Mouse (Mus musculus) limb, embryonic 12.5 days (tissue): ENCODE results near the gene Rfxap. TPM values are rescaled to one million over a fixed set of nuclear protein-coding genes. Genes with fewer than 3 reads are reported as not detected.

Source experiments
- polyA plus RNA-seq: library from polyadenylated mRNA; unstranded; fragments of >200 nt; fragmentation: Nextera tagmentation; extraction: Ambion mirVana; gene quantifications from 2 replicates; pipeline ENCODE4 v1.2.1, GENCODE M21; 2016

The Rfxap gene
- polyA plus RNA-seq, 1 experiment from 2014 or later, result 64.0 TPM

Other genes starting within 250 kb of the Rfxap start
- 126 and 129 TPM in 2 replicates for gene Supt20, start 115.0 kb downstream of the Rfxap start, polyA plus RNA-seq
- gene Gm21958, start 93.4 kb downstream of the Rfxap start, polyA plus RNA-seq, result not detected in 2 replicates
- 158 and 163 TPM in 2 replicates for gene Exosc8, start 72.4 kb downstream of the Rfxap start, polyA plus RNA-seq
- gene Alg5, start 72.3 kb downstream of the Rfxap start, polyA plus RNA-seq, result 45.0 and 48.1 TPM in 2 replicates
- gene Smad9, start 52.2 kb downstream of the Rfxap start, polyA plus RNA-seq, result 0.87 and 1.1 TPM in 2 replicates
- gene Sertm1, start 108.1 kb upstream of the Rfxap start, polyA plus RNA-seq, result not detected in 2 replicates
- gene Ccna1, start 247.7 kb upstream of the Rfxap start, polyA plus RNA-seq, result 1.1 and 2.8 TPM in 2 replicates